Mouse (Mus musculus) midbrain, embryonic 15.5 days (tissue): ENCODE data around the gene Chp1. TPM values are rescaled to one million over a fixed set of nuclear protein-coding genes. Genes with fewer than 3 reads are reported as not detected.
"Not testable (repeated sequence)": the region's sequence is repeated elsewhere in the genome, so short reads cannot be mapped to it uniquely, and the experiment has no call there.

Source experiments
- ATAC-seq: fragments of 200-750 bp; cut with Nextera tagmentation; replicated peaks from 2 replicates; pipeline ENCODE4 v1.8.0; 2017; ENCODE audit warnings: moderate TSS enrichment
- H3K27ac ChIP-seq: fragments of 300-500 bp; sonication (generic); 2 replicates; pipeline ENCODE4 v1.5.1; 2015; ENCODE audit warnings: mild to moderate bottlenecking, inconsistent platforms
- H3K27me3 ChIP-seq: fragments of 300-500 bp; sonication (generic); replicated peaks from 2 replicates; pipeline ENCODE4 v1.6.1; 2015; ENCODE audit warnings: inconsistent platforms
- H3K36me3 ChIP-seq: fragments of 300-500 bp; sonication (generic); replicated peaks from 2 replicates; pipeline ENCODE4 v1.6.1; 2015; ENCODE audit warnings: inconsistent platforms
- H3K4me1 ChIP-seq: fragments of 300-500 bp; sonication (generic); 2 replicates; pipeline ENCODE4 v1.6.1; 2015; ENCODE audit warnings: inconsistent platforms
- H3K4me2 ChIP-seq: fragments of 300-500 bp; sonication (generic); 2 replicates; pipeline ENCODE4 v1.6.1; 2015; ENCODE audit warnings: inconsistent platforms, mild to moderate bottlenecking, moderate library complexity
- H3K4me3 ChIP-seq: fragments of 300-500 bp; sonication (generic); 2 replicates; pipeline ENCODE4 v1.5.1; 2015; ENCODE audit warnings: mild to moderate bottlenecking, inconsistent platforms
- H3K9ac ChIP-seq: fragments of 300-500 bp; sonication (generic); 2 replicates; pipeline ENCODE4 v1.6.1; 2015; ENCODE audit warnings: mild to moderate bottlenecking, inconsistent platforms
- H3K9me3 ChIP-seq: fragments of 300-500 bp; sonication (generic); 2 replicates; pipeline ENCODE4 v1.6.1; 2016; ENCODE audit warnings: inconsistent platforms
- WGBS: fragments of 180-500 bp; shearing (Covaris S2); methylation state at CpG from one replicate; pipeline ENCODE4 v1.1.7; 2015; ENCODE audit warnings: mixed read lengths; 5-methylcytosine and 5-hydroxymethylcytosine counted together
- polyA plus RNA-seq: library from polyadenylated mRNA; unstranded; fragments of >200 nt; fragmentation: Nextera tagmentation; extraction: Ambion mirVana; gene quantifications from 2 replicates; pipeline ENCODE4 v1.2.1, GENCODE M21; 2015

Chp1 gene
- polyA plus RNA-seq = 55.6 and 59.4 TPM in 2 replicates

DNA sequence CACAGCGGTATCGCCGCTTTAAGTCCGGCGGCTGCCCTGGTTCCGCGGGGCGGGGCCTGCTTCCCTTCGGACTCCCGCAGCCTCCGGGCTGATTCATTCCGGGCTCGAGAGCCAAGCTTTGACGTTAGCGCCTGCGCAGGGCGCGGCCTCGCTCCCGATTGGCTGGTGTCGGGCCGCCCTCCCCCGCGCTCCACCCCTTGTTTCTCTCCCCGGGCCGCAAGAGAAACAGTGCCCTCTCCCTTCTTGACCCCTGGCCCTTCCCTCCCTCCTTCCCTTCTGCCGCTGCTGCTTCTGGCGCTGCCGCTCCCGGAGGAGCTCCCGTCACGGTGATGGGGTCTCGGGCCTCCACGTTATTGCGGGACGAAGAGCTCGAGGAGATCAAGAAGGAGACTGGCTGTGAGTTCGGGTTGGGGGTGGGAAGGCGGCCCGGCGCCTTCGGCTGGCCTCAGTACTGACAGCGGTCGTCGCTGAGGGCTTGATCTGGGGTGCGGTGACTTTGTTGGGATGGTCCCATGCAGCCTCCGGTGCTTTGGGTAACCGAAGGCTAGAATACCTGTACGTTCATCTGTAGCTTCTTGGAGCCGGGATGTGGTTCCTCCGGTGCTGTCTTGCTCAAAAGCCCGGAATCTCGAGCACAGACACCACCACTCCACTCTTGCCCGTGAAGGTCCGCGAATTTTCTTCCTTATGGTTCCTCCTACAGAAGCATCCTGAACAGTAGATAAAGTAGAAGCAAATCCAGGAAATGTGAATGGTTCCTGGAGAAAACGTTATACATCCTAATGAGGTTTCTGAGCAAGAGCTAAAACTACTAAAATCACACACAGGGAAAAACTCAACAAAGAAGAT, at the start of gene Chp1, which contains the start of gene Exd1:
Gene Chp1, plus strand, starts transcription at position 176 of the 849 bp plus-strand sequence.
Gene Exd1, minus strand, starts transcription at position 106 of the 849 bp plus-strand sequence.
- H3K27me3 ChIP-seq = no peaks in the 10 kb centered on the region
- peak within 1 kb of the TSS; percentile 95 for H3K4me3 ChIP-seq
- ATAC-seq = peak; percentile 99
- peak within 1 kb of the TSS; percentile 61 for H3K4me2 ChIP-seq
- WGBS = under 1% methylated on average over 57 of the region's 57 CpGs
- H3K36me3 ChIP-seq = no peaks in the 10 kb centered on the region
- no peaks in the 10 kb centered on the region for H3K9me3 ChIP-seq
- peak within 1 kb of the TSS; percentile 89 for H3K27ac ChIP-seq
- peaks cover 22% of the 10 kb centered on the region for H3K4me1 ChIP-seq
- H3K9ac ChIP-seq = peak within 1 kb of the TSS; percentile 82

DNA sequence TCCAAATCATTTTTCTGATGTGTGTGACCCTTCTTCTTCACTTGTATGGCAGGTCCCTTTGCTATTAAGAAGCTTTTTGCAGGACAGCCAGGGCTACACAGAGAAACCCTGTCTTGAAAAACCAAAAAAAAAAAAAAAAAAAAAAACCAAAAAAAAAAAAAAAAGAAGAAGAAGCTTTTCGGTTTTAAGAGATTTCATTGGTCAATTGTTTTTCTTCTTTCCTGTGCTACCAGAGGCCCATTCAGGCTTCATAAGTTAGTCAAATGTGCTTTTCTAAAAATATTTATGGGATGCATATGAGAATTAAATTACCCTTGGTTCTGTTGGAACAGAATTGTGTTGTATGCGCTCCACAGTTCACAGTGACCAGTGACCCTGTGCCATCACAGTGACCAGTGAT, 48.6 kb upstream of the Chp1 start:
- Histone ChIP-seq H3K9ac (no peak overlapping the region), H3K27me3 (no peaks in the 10 kb centered on the region), H3K4me2 (no peak overlapping the region), H3K4me3 (no peak overlapping the region), H3K27ac (no peak overlapping the region), H3K36me3 (no peaks in the 10 kb centered on the region), H3K9me3 (no peaks in the 10 kb centered on the region), H3K4me1 (no peaks in the 10 kb centered on the region)
- 90% methylated on average over 2 of the region's 2 CpGs for WGBS
- ATAC-seq = no peak

DNA sequence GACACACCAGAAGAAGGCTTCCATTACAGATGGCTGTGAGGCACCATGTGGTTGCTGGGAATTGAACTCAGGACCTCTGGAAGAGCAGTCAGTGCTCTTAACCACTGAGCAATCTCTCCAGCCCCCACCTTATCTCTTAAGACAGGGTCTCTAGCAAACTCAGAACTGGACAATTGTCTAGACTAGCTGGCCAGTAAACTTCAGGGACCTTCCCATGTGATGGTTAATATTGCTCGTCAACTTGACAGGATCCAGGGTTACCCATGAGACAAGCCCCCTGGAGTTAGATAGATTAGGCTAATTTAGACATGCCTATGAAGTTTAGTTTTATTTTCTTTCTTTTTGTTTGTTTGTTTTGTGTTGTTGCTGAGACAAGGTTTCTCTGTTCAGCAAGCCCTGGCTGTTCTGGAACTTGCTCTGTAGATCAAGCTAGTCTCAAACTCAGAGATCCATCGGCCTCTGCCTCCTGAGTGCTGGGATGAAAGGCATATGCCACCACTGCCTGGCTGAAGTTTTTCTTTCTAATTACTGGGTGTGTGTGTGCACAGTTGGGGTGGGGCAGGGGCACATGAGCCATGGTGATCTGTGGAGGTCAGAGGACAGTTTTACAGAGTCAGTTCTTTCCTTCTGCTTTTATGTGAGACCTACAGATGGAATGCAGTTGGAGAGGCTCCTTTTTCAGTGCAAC, 46.4 kb upstream of the Chp1 start:
- Histone ChIP-seq H3K27me3 (no peaks in the 10 kb centered on the region), H3K9ac (no peak overlapping the region), H3K4me3 (no peak overlapping the region), H3K4me2 (no peak overlapping the region), H3K4me1 (no peaks in the 10 kb centered on the region), H3K9me3 (no peaks in the 10 kb centered on the region), H3K36me3 (no peaks in the 10 kb centered on the region), H3K27ac (no peak overlapping the region)
- WGBS = 84% methylated on average over 2 of the region's 2 CpGs
- ATAC-seq = no peak

DNA sequence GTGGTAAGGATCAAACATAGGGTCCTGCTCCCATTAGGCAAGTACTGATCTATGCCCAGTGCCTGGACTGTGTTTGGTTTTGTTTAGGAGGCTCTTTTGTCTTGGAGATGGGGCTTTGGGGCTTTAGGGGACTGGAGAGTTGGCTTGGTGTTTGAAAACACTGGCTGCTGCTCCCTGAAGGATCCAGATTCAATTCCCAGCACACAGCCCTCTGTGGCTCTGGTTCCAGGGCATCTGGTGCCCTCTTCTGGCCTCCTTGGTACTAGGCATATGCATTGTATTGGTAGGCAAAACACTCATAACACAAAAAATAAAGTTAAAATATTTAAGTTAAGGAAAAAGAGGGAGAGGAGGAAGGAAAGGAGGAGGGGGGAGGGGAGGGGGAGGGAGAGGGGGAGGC, 40.4 kb upstream of the Chp1 start:
- H3K4me2 ChIP-seq = no peak overlapping the region
- H3K9ac ChIP-seq = no peak overlapping the region
- no peak for ATAC-seq
- H3K4me1 ChIP-seq = no peaks in the 10 kb centered on the region
- no peaks in the 10 kb centered on the region for H3K9me3 ChIP-seq
- no peaks in the 10 kb centered on the region for H3K36me3 ChIP-seq
- H3K27ac ChIP-seq = no peak overlapping the region
- H3K4me3 ChIP-seq = no peak overlapping the region
- H3K27me3 ChIP-seq = no peaks in the 10 kb centered on the region

DNA sequence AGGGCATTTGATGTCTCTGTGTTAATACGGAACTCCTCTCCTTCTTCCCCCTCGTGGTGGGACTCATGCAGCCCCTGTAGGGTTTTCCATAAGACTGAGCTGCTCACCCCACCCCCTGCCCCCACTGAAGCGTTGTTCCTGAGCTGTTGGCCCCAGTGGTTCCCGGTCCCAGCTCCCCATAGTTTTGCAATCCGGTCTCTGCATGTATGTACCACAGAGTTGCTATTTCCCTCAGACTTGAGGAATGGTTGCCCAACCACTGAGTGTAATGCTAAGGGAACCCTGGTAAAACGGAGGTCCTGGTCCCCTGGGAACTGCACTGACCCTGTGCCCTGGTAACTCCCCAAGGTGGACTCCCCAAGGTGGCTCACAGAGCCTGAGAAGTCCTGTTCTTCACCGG, 39.0 kb upstream of the Chp1 start:
- ATAC-seq = not testable (repeated sequence)

DNA sequence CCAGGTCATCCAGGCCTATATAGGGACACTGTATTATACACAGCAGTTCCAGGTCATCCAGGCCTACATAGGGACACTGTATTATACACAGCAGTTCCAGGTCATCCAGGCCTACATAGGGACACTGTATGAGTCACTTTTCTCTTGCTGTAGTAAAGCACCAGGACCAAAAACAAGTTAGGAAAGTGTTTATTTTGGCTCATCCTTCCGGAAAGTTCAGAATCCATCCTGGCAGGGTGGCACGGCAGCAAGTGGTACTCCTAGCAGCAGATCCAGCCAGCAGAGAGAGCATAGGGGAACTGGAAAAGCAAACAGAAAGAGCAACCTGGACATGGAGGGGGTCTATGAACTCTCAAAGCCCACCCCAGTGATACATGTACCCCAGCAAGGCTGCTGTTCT, 36.6 kb upstream of the Chp1 start:
- Histone ChIP-seq H3K9me3 (no peaks in the 10 kb centered on the region), H3K4me3 (no peak overlapping the region), H3K4me1 (no peaks in the 10 kb centered on the region), H3K36me3 (no peaks in the 10 kb centered on the region), H3K27me3 (no peaks in the 10 kb centered on the region), H3K27ac (no peak overlapping the region), H3K9ac (no peak overlapping the region), H3K4me2 (no peak overlapping the region)
- WGBS = 85% methylated on average over 2 of the region's 2 CpGs
- no peak for ATAC-seq

More for the DNA sequence above, 39.0 kb upstream of the Chp1 start:
- not testable (repeated sequence) for H3K9ac ChIP-seq, H3K9me3 ChIP-seq, H3K36me3 ChIP-seq, H3K4me3 ChIP-seq, H3K27ac ChIP-seq, H3K4me1 ChIP-seq, H3K4me2 ChIP-seq, H3K27me3 ChIP-seq
- 64% methylated on average over 7 of the region's 7 CpGs for whole genome bisulfite sequencing

DNA sequence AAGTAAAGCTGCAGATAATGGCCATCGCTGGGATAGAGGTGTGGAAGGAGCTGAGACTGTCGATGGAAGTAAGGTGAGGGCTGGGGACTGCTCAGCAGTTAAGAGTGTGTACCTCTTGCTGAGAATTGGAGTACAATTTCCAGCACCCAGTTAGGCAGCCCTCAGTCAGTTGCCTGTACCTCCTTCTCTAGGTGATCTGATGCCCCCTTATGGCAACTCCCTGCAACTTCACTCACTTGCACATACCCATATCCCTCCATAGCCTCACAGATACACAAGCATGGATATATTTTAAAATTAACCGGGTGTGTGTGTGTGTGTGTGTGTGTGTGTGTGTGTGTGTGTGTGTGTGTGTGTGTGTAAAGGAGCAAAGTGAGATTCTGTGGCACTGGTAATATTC, 35.2 kb upstream of the Chp1 start:
- 85% methylated on average over 3 of the region's 3 CpGs for WGBS
- Histone ChIP-seq H3K27me3 (no peaks in the 10 kb centered on the region), H3K36me3 (no peaks in the 10 kb centered on the region), H3K9ac (no peak overlapping the region), H3K4me1 (no peaks in the 10 kb centered on the region), H3K27ac (no peak overlapping the region), H3K9me3 (no peaks in the 10 kb centered on the region), H3K4me3 (no peak overlapping the region), H3K4me2 (no peak overlapping the region)
- ATAC-seq = no peak

DNA sequence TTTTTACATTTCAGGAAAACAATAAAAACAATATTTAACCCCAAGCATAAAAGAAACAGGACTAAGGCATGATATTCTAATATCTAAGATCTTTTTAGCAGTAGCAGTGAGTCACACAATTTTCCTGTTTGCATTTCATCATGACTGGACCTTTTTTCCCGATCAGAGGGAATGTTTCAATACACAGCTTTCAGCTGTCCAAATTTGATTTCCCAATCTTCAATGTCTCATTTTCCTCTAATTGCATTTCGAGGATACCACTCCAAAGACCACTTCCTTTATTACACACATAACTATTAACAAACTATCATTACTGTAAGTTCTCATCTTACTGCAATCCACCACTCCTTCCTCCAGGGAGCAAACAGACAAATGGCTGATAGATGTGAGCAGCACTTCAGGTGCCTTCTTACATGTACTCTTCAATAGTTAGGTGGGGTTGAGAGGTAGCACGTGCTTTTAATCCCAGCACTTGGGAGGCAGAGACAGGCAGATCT, 33.4 kb upstream of the Chp1 start:
- Histone ChIP-seq H3K9ac (no peak overlapping the region), H3K4me3 (no peak overlapping the region), H3K27me3 (no peaks in the 10 kb centered on the region), H3K27ac (no peak overlapping the region), H3K9me3 (no peaks in the 10 kb centered on the region), H3K4me1 (no peaks in the 10 kb centered on the region), H3K4me2 (no peak overlapping the region), H3K36me3 (no peaks in the 10 kb centered on the region)
- no peak for ATAC-seq
- 91% methylated on average over 3 of the region's 3 CpGs for WGBS

DNA sequence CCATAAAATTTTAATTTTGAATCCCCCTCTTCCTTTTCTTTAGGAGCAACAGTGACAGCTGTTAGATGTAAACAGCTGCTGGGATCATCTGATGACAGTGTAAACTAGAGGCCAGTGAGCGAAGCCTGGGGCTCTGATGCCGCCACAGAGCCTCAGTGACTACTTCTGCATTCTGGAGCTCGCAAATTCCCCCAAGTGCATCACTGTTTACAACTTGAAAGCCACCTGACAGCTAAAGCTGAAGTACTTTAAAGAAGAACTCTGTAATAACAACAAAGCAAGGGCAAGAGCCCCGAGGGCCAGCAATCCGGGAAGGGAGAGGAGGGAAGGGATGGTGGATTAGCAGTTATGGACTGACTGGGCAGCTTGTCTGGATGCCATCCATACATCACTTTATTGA, 30.7 kb upstream of the Chp1 start:
- H3K9ac ChIP-seq = no peak overlapping the region
- WGBS = 63% methylated on average over 5 of the region's 5 CpGs

DNA sequence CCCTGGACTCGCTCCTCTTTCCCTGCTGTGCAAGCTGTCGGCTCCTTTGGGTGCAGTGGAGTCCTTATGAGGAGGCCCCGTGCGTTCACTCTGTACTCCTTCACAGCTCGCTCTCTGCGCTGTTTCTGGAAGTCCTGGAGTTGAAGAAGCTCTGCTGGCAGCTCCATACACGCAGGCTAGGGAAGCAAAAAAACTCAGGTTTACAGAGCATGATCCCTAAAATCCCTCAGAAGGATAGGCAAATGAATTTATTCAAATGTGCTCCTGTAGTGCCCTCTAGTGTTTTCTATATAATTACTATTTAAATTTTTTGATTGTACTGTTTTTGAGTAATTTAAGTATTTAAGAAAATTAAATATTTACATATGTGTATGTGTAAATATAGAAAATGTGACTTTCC, 26.9 kb upstream of the Chp1 start:
- Histone ChIP-seq H3K9ac (no peak overlapping the region), H3K36me3 (no peaks in the 10 kb centered on the region), H3K4me2 (no peak overlapping the region), H3K4me3 (no peak overlapping the region), H3K27ac (no peak overlapping the region), H3K27me3 (no peaks in the 10 kb centered on the region), H3K4me1 (no peaks in the 10 kb centered on the region), H3K9me3 (no peaks in the 10 kb centered on the region)
- ATAC-seq = no peak
- 72% methylated on average over 7 of the region's 7 CpGs for WGBS

More for the DNA sequence above, 30.7 kb upstream of the Chp1 start:
- Histone ChIP-seq H3K27ac (no peak overlapping the region), H3K4me3 (no peak overlapping the region), H3K36me3 (no peaks in the 10 kb centered on the region), H3K4me1 (no peaks in the 10 kb centered on the region), H3K9me3 (no peaks in the 10 kb centered on the region), H3K27me3 (no peaks in the 10 kb centered on the region), H3K4me2 (no peak overlapping the region)
- no peak for ATAC-seq

DNA sequence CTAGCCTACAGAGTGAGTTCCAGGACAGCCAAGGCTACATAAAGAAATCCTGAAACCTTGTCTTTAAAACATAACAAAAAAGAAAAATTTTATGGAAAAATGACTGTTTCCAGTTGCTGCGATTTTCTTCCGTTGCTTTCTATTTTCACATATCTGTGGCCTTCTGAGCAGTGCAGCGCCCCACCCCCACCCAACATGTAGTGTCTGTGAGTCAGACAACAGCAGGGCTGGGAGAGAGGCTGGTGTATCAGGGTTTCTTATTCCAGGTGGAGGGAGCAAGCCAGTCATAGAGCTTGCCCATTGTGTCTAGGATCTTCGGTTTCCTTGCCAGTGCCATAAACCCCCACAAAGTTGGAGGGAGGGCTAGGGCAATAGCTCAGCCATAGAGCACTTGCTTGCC, 23.7 kb upstream of the Chp1 start:
- 87% methylated on average over 4 of the region's 4 CpGs for WGBS
- no peak overlapping the region for H3K9ac ChIP-seq
- H3K9me3 ChIP-seq = no peaks in the 10 kb centered on the region
- no peaks in the 10 kb centered on the region for H3K4me1 ChIP-seq
- no peak overlapping the region for H3K4me3 ChIP-seq
- H3K4me2 ChIP-seq = no peak overlapping the region
- no peak for ATAC-seq
- no peaks in the 10 kb centered on the region for H3K27me3 ChIP-seq
- no peak overlapping the region for H3K27ac ChIP-seq
- H3K36me3 ChIP-seq = no peaks in the 10 kb centered on the region

DNA sequence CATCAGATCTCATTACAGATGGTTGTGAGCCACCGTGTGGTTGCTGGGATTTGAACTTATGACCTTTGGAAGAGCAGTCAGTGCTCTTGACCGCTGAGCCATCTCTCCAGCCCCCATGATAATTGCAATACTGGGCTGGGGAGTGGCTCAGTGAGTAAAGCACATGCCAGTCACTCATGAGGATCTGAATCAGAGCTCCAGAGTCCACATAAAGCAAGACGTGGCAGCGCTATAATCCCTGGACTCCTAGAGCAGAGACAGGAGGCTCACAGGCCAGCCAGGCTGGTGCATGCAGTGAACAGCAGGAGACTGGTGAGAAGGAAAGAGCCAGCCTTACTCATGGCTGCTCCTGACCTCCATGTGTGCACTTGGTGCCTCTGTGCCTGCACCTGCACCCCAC, 22.1 kb upstream of the Chp1 start:
- H3K36me3 ChIP-seq = no peaks in the 10 kb centered on the region
- H3K9me3 ChIP-seq = no peaks in the 10 kb centered on the region
- ATAC-seq = no peak
- H3K27me3 ChIP-seq = no peaks in the 10 kb centered on the region
- H3K27ac ChIP-seq = no peak overlapping the region
- no peak overlapping the region for H3K9ac ChIP-seq
- 52% methylated on average over 4 of the region's 4 CpGs for WGBS
- no peak overlapping the region for H3K4me3 ChIP-seq
- H3K4me2 ChIP-seq = no peak overlapping the region
- no peaks in the 10 kb centered on the region for H3K4me1 ChIP-seq
